Mouse (Mus musculus): Measurements from ENCODE around the gene Gm4131. TPM values are rescaled to one million over a fixed set of nuclear protein-coding genes. Genes with fewer than 3 reads are reported as not detected.

Gm4131 gene
- polyA plus RNA-seq, 1 experiment = 1.6 TPM

DNA sequence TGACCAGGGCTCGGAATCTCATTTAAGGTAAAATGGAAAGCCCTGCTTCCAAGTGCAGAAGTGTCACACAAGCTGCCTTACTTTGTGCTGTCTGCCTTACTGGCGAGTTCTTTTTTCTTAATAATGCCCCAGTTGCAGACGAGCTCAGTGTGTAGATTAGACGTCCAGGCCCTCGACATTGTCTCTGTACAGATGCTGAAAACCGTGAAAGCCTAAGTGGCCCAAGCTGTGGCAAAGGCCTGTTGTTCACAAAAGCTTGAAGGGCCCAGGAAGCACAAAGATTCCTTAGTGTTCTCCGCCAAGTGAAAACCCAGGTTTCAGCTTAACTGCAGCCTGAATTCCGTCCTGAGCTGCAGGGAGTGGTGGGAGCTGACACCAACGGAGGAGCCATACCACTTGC lies 15.0 kb upstream of the Gm4131 start:
- no peak for DNase-seq
- 87% methylated on average over 9 of the region's 9 CpGs for WGBS
- no peak for TF ChIP-seq POLR2A (IDR thresholded peaks at IDR 0.05; ENCODE audit: low read depth, low read length)
- no peak for TF ChIP-seq CTCF (conservative IDR thresholded peaks at IDR 0.05; ENCODE audit: insufficient read depth, insufficient read length, low read depth, low read length)
- H3K4me1 ChIP-seq (ENCODE audit: control insufficient read depth, insufficient read depth, low read length) = 0 out of 2 replicates have a peak, but pooled peaks cover 3% of the 10 kb centered on the region
- no peaks in the 10 kb centered on the region for H3K36me3 ChIP-seq (ENCODE audit: control insufficient read depth, insufficient read depth, low read length)
- no peaks in the 10 kb centered on the region for H3K27me3 ChIP-seq (replicated peaks; ENCODE audit: control insufficient read depth, insufficient read depth, low read length)
- no peak overlapping the region for H3K27ac ChIP-seq (ENCODE audit: insufficient read depth, low read depth, low read length)
- no peak overlapping the region for H3K4me3 ChIP-seq (ENCODE audit: insufficient read depth, low read depth, low read length)

DNA sequence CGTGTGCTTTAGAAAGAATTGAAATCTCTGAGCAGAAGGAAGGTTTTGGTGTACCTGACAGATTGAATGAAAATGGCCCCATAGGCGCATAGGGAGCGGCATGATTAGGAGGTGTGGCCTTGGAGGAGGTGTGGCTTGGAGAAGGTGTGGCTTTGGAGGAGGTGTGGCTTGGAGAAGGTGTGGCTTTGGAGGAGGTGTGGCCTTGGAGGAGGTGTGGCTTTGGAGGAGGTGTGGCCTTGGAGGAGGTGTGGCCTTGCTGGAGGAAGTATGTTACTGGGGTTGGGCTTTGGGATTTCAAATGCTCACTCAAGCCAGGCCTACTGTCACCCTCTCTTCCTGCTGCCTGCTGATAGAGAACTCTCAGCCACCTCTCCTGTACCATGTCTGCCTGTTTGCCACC lies 14.2 kb upstream of the Gm4131 start:
- H3K27ac ChIP-seq (ENCODE audit: insufficient read depth, low read depth, low read length) = no peak overlapping the region
- no peaks in the 10 kb centered on the region for H3K36me3 ChIP-seq (ENCODE audit: control insufficient read depth, insufficient read depth, low read length)
- no peak for TF ChIP-seq CTCF (conservative IDR thresholded peaks at IDR 0.05; ENCODE audit: insufficient read depth, insufficient read length, low read depth, low read length)
- TF ChIP-seq POLR2A (IDR thresholded peaks at IDR 0.05; ENCODE audit: low read depth, low read length) = no peak
- 97% methylated on average over 3 of the region's 3 CpGs for WGBS
- no peaks in the 10 kb centered on the region for H3K27me3 ChIP-seq (replicated peaks; ENCODE audit: control insufficient read depth, insufficient read depth, low read length)
- no peak for DNase-seq
- H3K4me1 ChIP-seq (ENCODE audit: control insufficient read depth, insufficient read depth, low read length) = 0 out of 2 replicates have a peak, but pooled peaks cover 3% of the 10 kb centered on the region
- H3K4me3 ChIP-seq (ENCODE audit: insufficient read depth, low read depth, low read length) = no peak overlapping the region

DNA sequence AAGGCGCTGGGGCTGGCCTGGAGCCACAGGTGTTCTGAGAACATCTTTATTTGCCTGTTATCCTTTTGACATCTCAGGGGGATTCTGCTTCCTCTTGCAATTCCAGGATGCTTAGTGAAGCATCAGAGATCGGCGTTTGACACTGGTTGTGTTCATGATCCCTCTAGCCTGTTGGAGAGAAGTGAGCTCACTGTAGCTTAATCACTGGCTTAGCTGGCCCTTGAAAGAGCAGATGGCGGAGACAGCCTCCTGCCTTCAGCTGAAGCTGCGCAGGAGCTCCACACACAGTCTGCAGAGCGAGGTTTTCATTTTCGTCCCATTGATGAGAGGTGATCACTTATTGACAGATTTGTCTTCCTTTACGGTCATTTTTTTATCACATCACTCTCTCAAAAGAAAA lies 9.1 kb upstream of the Gm4131 start:
- no peak overlapping the region for H3K27ac ChIP-seq (ENCODE audit: insufficient read depth, low read depth, low read length)
- 85% methylated on average over 8 of the region's 8 CpGs for WGBS
- H3K27me3 ChIP-seq (replicated peaks; ENCODE audit: control insufficient read depth, insufficient read depth, low read length) = no peaks in the 10 kb centered on the region
- no peak for DNase-seq
- TF ChIP-seq POLR2A (IDR thresholded peaks at IDR 0.05; ENCODE audit: low read depth, low read length) (no peak), CTCF (conservative IDR thresholded peaks at IDR 0.05; ENCODE audit: insufficient read depth, insufficient read length, low read depth, low read length) (no peak)
- H3K4me1 ChIP-seq (ENCODE audit: control insufficient read depth, insufficient read depth, low read length) = no peaks in the 10 kb centered on the region
- no peaks in the 10 kb centered on the region for H3K36me3 ChIP-seq (ENCODE audit: control insufficient read depth, insufficient read depth, low read length)
- H3K4me3 ChIP-seq (ENCODE audit: insufficient read depth, low read depth, low read length) = no peak overlapping the region

DNA sequence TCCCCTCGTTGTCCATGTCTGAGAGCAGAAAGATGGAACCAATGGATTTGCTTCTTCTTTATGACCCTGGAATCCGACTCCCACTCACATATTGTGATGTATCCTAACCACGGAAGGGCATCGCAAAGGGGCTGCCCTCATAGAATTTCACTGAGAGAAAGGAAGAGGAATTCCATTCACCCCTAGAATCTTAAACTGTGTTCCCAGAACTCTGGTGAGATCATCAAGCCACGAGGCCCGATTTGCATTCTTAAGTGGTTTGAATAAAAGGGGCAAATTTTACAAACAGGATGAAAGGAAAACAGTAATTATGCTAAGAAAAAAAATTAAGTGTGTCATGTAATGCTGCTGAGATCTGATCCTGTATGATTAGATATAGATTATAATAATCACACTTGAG lies 8.2 kb upstream of the Gm4131 start:
- no peak for DNase-seq
- Histone ChIP-seq H3K36me3 (ENCODE audit: control insufficient read depth, insufficient read depth, low read length) (no peaks in the 10 kb centered on the region), H3K27me3 (replicated peaks; ENCODE audit: control insufficient read depth, insufficient read depth, low read length) (no peaks in the 10 kb centered on the region), H3K4me3 (ENCODE audit: insufficient read depth, low read depth, low read length) (no peak overlapping the region), H3K4me1 (ENCODE audit: control insufficient read depth, insufficient read depth, low read length) (no peaks in the 10 kb centered on the region), H3K27ac (ENCODE audit: insufficient read depth, low read depth, low read length) (no peak overlapping the region)
- no peak for TF ChIP-seq CTCF (conservative IDR thresholded peaks at IDR 0.05; ENCODE audit: insufficient read depth, insufficient read length, low read depth, low read length)
- TF ChIP-seq POLR2A (IDR thresholded peaks at IDR 0.05; ENCODE audit: low read depth, low read length) = no peak
- 60% methylated on average over 6 of the region's 6 CpGs for WGBS

DNA sequence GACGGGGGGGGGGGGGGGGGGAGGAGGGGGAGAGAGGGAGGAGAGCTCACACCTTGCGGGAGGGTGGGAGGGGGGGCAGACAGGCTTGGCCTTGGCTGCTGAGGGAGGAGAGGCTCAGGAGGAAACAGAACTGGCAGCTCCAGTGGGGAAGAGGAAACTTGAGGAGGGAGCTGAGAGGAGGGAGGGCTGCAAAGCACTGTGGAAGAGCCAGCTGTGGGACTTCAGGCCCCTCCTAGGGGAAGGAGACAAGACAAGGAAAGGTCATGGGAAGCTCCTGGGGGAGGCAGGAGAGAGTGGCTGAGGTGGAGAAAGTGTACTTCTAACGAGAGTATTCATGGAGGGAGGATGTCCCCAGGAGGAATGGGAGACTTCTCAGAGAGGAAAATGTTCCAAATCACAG lies 6.7 kb upstream of the Gm4131 start:
- Histone ChIP-seq H3K4me1 (ENCODE audit: control insufficient read depth, insufficient read depth, low read length) (no peaks in the 10 kb centered on the region), H3K4me3 (ENCODE audit: insufficient read depth, low read depth, low read length) (no peak overlapping the region), H3K27ac (ENCODE audit: insufficient read depth, low read depth, low read length) (no peak overlapping the region), H3K36me3 (ENCODE audit: control insufficient read depth, insufficient read depth, low read length) (no peaks in the 10 kb centered on the region), H3K27me3 (replicated peaks; ENCODE audit: control insufficient read depth, insufficient read depth, low read length) (no peaks in the 10 kb centered on the region; the same call in 1 of the 2 replicates)
- WGBS = 10% methylated on average over 2 of the region's 3 CpGs
- DNase-seq = no peak
- TF ChIP-seq CTCF (conservative IDR thresholded peaks at IDR 0.05; ENCODE audit: insufficient read depth, insufficient read length, low read depth, low read length) = no peak
- TF ChIP-seq POLR2A (IDR thresholded peaks at IDR 0.05; ENCODE audit: low read depth, low read length) = no peak

DNA sequence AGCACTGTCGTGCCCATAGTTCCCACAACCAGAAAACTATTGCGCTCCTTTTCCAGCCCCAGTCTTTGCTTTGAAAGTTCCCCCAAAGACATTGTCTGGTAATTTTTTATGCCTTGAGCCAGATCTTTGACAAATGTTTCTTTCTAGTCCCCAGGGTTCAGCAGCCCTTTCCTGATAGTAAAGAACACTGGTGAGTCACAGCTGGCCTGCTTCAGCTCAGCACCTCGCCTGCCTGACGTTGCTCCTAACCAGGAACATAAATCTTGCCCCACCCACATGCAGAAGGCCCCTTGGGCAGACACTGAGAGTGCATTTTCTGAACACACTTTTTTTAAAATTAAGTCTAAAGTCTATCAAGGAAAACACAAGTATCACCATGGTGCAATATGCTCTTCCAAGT lies 3.6 kb upstream of the Gm4131 start:
- Histone ChIP-seq H3K27ac (ENCODE audit: insufficient read depth, low read depth, low read length) (no peak overlapping the region), H3K27me3 (replicated peaks; ENCODE audit: control insufficient read depth, insufficient read depth, low read length) (peaks cover 1% of the 10 kb centered on the region; the same call in 1 of the 2 replicates), H3K4me3 (ENCODE audit: insufficient read depth, low read depth, low read length) (no peak overlapping the region), H3K4me1 (ENCODE audit: control insufficient read depth, insufficient read depth, low read length) (no peaks in the 10 kb centered on the region), H3K36me3 (ENCODE audit: control insufficient read depth, insufficient read depth, low read length) (no peaks in the 10 kb centered on the region)
- no peak for DNase-seq
- no peak for TF ChIP-seq CTCF (conservative IDR thresholded peaks at IDR 0.05; ENCODE audit: insufficient read depth, insufficient read length, low read depth, low read length)
- TF ChIP-seq POLR2A (IDR thresholded peaks at IDR 0.05; ENCODE audit: low read depth, low read length) = no peak
- WGBS = 18% methylated on average over 4 of the region's 4 CpGs

DNA sequence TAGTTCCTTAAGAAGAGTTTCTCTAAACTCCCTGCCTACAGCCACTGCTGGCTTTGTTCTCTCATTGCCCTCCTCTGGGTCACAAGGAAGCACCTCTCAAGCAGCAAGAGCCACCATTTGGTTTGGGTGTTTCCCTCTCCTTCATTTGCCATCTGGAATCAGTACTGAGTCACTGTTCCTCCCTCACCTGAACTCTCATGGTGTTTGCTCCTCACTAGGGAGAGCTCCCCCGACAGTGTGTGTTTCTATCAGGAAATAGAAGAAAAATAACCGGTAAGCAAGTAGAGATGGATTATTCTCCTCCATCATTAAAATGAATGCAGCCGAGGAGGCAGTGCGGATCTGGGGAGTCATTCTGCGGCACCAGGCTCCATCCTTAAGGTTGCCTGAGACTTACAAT lies 2.7 kb upstream of the Gm4131 start:
- peaks cover 1% of the 10 kb centered on the region; the same call in 1 of the 2 replicates for H3K27me3 ChIP-seq (replicated peaks; ENCODE audit: control insufficient read depth, insufficient read depth, low read length)
- no peak for TF ChIP-seq POLR2A (IDR thresholded peaks at IDR 0.05; ENCODE audit: low read depth, low read length)
- TF ChIP-seq CTCF (conservative IDR thresholded peaks at IDR 0.05; ENCODE audit: insufficient read depth, insufficient read length, low read depth, low read length) = no peak
- H3K36me3 ChIP-seq (ENCODE audit: control insufficient read depth, insufficient read depth, low read length) = no peaks in the 10 kb centered on the region
- no peak overlapping the region for H3K4me3 ChIP-seq (ENCODE audit: insufficient read depth, low read depth, low read length)
- H3K4me1 ChIP-seq (ENCODE audit: control insufficient read depth, insufficient read depth, low read length) = no peaks in the 10 kb centered on the region
- DNase-seq = no peak
- H3K27ac ChIP-seq (ENCODE audit: insufficient read depth, low read depth, low read length) = no peak overlapping the region
- 88% methylated on average over 5 of the region's 5 CpGs for whole genome bisulfite sequencing

Measured in kidney, adult 2 months (tissue).